Mouse (Mus musculus) kidney, postnatal 4 days (tissue): ENCODE results near the gene Dok5.

Source experiments
- DNase-seq, 2 experiments: peaks; one replicate each; pipeline ENCODE4 v3.0.0; 2021; ENCODE audit warnings: mixed read lengths in 2 of 2

The Dok5 gene

DNA sequence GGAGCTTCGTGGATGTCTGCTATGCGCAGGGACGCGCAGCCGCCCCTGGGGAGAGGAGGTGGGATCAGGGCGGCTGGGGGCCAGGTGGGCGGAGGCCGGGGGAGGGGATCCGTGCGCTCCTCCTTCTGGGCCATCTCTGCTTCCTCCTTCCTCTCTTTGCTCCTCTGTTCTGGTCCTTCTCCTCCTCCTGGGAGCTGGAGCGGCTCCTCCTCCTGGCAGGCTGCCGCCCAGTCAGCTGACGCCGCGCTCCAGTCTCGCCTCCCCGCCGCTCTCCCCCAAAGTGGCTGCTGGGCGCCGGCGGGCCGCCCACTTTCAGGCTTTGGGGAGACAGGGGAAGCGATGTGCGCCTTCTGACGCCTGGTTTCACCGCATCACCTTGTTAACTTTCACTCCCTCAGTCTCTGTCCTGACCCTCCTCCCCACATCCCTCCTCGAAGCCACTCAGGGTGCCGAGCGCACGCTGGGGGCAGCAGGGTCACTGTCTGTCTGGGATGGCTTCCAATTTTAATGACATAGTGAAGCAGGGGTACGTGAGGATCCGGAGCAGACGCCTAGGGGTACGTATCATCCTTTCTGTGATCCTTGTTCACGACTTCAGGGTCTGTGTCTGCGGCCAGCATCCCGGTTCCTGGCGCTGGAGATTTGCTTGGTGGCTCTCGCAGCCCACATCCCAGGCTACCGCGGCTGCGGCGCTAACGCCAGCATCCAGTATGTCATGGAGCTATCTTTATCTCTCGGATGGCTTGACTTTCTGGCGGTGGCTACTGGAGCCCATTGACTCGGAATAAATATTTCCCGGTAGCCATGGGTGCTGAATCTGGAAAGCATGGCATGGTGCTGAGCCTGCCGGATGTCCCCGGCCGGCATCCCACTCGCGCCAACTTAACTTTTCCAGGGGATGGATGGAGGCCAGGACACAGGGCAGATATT, at the start of gene Dok5:
Gene Dok5 (plus strand): TSS at position 176 of the 930 bp plus-strand sequence.
- DNase-seq, result peak; percentile 79 to 81

DNA sequence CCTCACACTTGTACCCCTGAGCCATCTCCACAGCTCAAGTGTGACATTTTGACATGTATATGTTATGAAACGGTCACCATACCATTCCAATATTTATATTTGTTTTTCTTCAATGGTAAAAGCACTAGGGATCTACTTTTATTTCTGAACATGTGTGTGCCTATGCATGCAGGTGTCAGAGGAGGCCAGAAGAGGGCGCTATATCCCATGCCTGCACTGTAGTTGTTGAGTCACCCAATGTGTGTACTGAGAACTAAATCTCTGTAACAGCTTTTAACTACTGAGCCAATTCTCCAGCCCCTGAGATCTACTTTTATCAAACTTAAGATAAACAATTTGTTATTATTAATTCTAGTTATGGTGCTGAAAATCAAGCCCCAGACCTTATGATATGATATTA, 48.2 kb upstream of the Dok5 start:
- peak in 1 of 2 experiments; percentile 10 for DNase-seq

DNA sequence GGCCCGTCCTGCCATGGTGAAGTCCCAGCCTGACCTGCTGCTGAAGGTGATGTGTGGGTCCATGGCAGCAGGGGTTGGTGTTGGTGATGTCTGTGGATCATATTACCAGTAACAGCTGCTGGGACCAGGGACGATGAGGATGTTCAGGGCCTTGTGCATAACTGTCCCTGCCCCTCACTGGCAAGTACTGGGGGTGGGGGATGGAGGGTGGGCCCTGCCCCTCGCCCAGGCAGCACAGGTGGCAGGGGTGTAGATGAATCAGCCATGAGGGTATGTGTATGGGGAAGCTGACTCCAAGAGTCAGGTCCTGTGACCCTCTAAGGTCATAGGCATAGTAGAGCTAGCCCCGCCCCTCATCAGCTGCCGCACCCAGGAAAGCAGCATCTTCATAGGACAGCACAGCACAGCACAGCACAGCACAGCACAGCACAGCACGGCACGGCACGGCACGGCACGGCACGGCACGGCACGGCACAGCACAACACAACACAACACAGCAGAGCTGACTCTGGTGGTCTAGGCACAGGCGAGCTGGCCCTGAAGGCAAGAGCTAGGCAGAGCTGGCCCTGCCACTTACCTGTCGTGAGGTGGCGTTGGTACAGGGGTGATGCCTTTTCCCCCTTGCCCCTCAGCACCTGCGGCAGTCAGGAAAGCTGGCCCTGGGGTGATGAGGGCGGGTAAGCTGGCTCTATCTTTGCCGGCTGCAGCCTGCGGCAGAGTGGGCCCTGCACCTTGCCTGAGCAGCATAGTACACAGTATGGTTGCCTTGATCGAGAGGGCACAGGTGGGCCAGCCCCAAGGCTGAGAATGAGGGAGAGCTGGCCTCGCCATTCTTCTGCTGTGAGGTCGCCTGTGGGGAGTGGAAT, 36.3 kb upstream of the Dok5 start:
- no peak for DNase-seq

GRCm38 (mm10) chr2:170695937-170696510, 35.6 kb upstream of the Dok5 start:
- DNase-seq, result peak; percentile 7 to 14

DNA sequence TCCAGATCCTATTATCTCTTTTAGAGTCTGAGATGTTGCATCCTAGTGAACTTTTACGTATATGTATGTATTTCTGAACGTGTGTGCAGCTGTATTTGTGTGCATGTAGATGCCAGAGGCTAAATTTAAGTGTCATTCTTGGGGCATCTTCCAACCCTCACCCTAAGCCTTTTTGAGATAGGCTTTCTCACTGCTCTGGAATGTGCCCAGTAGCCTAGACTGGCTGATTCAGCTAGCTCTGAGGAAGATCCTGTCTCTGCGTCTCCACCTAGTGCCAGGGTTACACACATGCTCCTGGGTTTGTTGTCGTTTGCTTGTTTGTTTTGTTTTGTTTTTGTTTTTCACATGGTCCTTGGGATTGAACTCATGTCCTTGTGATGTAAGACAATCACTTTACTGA, 31.1 kb upstream of the Dok5 start:
- DNase-seq, result no peak

DNA sequence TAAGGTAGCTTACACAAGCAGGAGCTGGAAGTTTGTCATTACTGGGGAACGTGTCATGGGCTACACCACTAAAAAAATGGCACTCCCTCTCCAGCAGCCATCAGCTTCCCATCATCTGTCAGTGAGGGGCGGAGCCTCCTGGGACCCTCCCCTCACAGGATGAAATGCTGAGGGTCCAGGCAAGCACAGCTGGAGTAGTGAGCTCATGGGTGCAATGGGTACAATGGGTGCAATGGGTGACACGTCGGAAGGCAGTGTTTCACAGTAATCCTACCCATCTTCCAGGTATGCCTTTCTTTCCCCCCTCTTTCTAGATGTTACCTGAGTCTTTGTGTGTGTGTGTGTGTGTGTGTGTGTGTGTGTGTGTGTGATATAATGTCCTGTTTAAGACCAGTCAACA, 25.1 kb upstream of the Dok5 start:
- DNase-seq, result no peak

GRCm38 (mm10) chr2:170707672-170708071, 23.9 kb upstream of the Dok5 start:
- DNase-seq, result no peak

- DNase-seq, result no peak
Observed at GRCm38 (mm10) chr2:170708901-170709300, 22.7 kb upstream of the Dok5 start.

- DNase-seq, result no peak
Observed at GRCm38 (mm10) chr2:170712658-170713285, 18.8 kb upstream of the Dok5 start.

DNA sequence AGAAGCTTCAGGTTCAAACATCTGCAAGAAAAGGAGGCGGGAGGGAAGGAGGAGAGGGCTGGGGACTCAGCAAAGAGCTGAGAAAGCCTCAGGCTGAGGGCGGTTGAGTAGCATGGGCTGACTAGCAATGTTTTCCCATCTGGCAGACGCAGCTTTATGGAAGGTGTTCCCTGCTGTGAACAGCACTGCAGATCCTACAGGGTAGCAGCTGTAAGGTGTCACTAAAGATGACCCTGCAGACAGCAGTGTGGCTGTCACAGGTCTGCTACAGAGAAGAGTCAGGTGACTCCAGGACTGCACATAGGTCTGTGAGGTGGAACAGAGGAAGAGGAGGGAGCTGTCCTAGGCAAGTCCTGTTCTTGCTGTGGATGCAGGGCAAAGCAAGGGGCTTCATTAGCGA, 11.2 kb upstream of the Dok5 start:
- no peak for DNase-seq

DNA sequence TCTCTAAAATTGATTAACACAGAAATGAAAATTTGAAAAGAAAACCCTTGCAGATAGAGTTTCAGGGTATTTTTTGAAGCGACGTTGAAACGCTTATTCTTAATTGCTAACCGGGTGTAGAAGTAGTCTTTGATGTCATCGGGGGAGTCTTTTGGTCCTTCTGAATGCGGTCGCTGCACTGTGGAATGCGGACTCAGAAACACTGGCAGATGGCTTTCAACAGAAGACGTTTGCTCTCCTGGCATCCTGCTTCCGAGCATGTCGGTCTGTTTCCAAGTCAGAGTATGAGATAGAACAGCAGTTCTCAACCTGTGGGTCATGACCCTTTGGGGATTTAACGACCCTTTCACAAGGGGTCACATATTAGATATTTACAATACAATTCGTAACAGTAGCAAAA, 7.5 kb upstream of the Dok5 start:
- peak; percentile 6 to 21 for DNase-seq

DNA sequence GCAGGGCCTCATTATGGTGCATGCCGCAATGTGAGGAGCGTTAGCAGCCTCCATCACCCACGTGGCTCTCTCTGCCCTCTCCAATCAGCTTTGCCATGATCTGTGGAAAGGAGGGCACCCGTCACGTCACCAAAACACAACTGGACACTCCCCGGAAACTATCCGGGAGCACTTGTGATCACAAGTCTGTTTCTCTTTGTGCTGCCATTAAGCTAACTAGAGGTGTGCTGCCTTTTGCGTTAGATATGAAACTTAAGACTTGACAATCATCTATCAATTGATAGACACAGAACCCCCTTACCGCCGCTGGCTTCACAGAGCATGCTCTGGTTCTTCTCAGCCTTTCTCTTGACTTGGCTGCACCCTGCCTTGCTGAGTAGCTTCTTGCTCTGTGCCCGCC, 6.9 kb upstream of the Dok5 start:
- DNase-seq, result peak; percentile 5 to 12

DNA sequence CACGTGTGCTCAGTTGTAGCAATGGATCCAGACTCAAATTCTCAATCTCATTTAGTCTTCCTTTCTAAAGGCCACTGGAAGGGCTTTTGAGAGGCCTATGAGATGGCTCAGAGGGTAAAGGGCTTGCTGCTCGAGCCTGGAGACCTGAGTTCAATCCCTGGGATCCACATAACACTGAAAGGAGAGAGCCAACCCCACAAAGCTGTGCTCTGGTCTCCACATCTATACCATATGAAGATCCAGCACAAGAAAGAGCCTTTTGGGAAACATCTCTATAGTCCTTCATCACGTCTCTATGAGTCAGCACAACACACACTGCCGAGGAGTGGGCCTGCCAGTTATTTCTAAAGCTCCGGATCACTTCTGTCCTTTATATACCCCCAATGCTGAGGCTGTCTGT, 5.8 kb upstream of the Dok5 start:
- no peak for DNase-seq

- no peak for DNase-seq
Observed at GRCm38 (mm10) chr2:170726996-170727710, 4.5 kb upstream of the Dok5 start.

- no peak for DNase-seq
Observed at GRCm38 (mm10) chr2:170728864-170729263, 2.7 kb upstream of the Dok5 start.

- DNase-seq, result peak in 1 of 2 experiments; percentile 6
Observed at GRCm38 (mm10) chr2:170729661-170730060, 1.9 kb upstream of the Dok5 start.

DNA sequence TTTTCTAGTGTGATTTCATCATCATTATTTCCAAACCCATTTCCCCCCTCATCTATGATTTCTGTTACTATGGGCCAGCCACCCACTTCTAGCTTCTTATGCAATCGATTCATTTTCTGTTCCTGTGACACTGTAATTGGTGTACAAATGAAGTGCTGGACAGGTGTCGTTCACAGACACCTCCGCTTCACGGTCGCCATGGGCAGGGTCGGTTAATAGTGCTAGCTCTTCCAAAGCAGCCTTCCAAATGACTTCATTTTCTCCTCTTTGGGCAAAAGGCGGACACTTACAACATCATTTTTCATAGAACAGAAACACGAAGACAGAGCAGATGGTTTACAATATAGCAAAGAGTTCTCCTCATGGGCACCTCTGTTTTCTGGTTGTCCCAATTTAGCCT, 1.5 kb upstream of the Dok5 start:
- no peak for DNase-seq

DNA sequence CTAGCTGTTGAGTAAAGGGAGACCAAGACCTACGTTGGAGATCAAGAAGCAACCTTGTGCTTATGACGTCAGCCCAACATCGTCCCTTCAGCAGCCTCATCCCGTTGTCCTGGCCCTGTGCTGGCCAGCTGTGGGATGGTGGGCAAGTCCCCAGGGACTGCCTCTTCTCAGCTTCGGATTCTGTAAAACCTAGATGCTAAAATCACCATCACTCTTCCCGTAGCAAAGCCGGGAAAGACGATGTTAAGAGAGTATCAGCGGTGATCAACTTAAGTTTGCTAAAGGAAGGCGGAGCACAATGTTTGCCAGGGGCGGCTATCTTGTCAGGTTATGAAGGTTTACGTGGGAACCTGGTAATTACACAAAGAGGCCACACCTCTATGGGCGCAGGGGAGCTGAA, 826 bp upstream of the Dok5 start:
- DNase-seq, result no peak

DNA sequence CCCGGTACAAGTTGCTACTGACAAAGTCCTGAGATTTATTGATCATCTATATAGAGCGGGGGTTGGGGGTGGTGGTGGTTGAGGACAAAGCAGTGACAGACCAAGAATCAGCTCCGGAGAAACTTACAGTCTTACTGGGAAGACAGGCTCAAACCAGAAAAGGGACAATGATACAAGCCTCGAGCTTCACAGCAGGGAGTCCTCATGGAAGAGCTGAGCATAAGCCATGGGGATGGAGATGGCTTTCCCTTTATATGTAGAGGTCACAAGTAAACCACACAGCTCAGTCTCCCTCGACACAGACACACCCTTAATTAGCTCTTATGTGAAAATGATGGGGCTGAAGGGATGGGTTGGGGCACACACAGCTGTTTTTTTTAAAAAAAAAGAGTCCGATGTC, 402 bp upstream of the Dok5 start:
- no peak for DNase-seq

- no peak for DNase-seq
Observed at GRCm38 (mm10) chr2:170733671-170734070, 2.1 kb downstream of the Dok5 start.

DNA sequence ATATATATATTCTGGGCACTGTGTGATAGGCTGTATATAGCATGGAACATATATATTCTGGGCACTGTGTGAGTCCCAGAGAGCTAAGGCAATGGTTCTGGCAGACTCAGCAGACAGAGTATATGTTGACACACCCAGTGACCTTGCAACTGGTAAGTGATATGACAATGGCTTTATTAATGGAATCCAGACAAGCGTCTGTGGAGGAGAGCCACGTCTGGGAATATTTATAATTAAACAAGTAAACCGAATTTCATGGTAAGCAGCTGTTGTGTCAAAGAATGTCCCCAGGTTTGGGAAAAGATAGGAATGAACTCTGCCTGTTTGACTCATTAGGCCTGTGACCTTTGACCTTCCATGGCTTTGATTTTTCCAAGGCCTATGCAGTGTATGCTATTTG, 2.8 kb downstream of the Dok5 start:
- DNase-seq, result no peak

DNA sequence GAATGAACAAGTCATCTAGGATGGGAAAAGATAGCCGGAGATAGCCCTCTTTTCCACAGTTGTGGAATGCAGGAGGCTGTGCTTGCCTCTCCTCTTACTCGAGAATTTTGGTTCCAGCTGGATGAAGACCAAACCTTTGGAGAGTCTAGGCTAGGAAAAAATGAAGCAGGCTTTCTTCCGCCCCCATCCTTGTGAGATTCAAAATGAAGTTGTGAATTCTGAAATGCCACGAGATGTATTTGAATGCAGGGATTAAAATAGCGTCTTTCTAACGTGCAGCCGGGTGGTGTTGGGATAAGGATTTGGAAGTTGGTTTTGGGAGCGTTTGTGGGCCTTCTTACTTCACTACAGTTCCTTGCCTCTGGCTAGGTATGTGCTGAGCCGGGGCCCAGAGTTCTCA, 6.8 kb downstream of the Dok5 start:
- DNase-seq, result no peak
